Mouse (Mus musculus): ENCODE measurements around the gene Tcirg1.

- no peak for TF ChIP-seq CTCF (IDR thresholded peaks at IDR 0.05; ENCODE audit: low read depth, low read length)
- no peak for TF ChIP-seq POLR2A (IDR thresholded peaks at IDR 0.05; ENCODE audit: borderline replicate concordance, low read depth, low read length)
These were observed 1.5 kb downstream of the Tcirg1 start for GRCm38 (mm10) chr19:3905261-3905969.
